Mouse (Mus musculus): ENCODE results near the gene Rprd1b. TPM values are rescaled to one million over a fixed set of nuclear protein-coding genes. Genes with fewer than 3 reads are reported as not detected.

Gene Rprd1b
- polyA plus RNA-seq, 1 experiment: 17.0 TPM

DNA sequence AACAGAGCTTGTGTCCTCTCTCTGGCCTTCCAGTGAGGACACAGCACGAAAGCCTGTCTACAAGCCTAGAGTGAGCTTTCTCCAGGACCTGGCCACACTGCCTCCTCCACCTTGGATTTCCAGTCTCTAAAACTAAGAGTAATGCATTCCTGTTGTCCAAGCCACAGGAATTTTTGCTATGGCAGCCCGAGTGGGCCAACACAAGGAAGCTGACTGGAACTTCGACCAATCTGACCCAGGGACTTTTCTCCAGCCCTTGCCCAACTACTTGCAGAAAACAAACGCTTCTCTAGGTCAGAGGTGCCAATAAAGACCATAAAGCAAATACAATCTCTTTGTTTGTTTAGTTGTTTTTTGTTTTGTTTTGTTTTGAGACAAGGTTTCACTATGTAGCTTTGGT, 61.8 kb downstream of the Rprd1b start:
- no peak for TF ChIP-seq CTCF (IDR thresholded peaks at IDR 0.05; ENCODE audit: insufficient read depth, low read length)
- TF ChIP-seq POLR2A (IDR thresholded peaks at IDR 0.05; ENCODE audit: borderline replicate concordance, extremely low read depth, low read depth, low read length): no peak
- H3K4me3 ChIP-seq (replicated peaks; ENCODE audit: extremely low read depth, low read depth, low read length): no peak overlapping the region
- H3K4me1 ChIP-seq (ENCODE audit: control insufficient read depth, insufficient read depth, low read length): 0 out of 2 replicates have a peak, but pooled peaks cover 2% of the 10 kb centered on the region
- DNase-seq: no peak
- 63% methylated on average over 4 of the region's 4 CpGs for WGBS

DNA sequence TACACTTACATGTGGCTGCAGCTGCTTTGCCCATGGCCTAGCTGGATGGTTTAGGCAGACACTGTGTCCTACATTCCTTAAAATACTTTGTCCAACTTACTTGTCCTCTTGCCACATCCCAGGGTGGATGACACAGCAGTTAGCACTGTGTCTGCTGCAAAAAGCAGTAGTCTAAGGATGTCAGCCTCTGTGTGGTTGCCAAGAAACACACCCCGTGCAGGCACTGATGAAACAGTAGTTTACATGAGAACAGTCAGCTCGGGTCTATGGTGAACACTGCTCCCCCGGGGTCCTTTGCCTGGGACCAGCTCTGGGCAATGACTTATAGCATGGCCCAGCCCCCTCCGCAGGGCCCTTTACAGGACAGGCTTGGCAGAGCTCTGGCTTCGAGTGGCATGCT, 65.0 kb downstream of the Rprd1b start:
- H3K4me3 ChIP-seq (replicated peaks; ENCODE audit: extremely low read depth, low read depth, low read length): no peak overlapping the region
- WGBS: 55% methylated on average over 5 of the region's 5 CpGs
- 0 out of 2 replicates have a peak, but pooled peaks cover 2% of the 10 kb centered on the region for H3K4me1 ChIP-seq (ENCODE audit: control insufficient read depth, insufficient read depth, low read length)
- no peak for TF ChIP-seq POLR2A (IDR thresholded peaks at IDR 0.05; ENCODE audit: borderline replicate concordance, extremely low read depth, low read depth, low read length)
- no peak for TF ChIP-seq CTCF (IDR thresholded peaks at IDR 0.05; ENCODE audit: insufficient read depth, low read length)
- no peak for DNase-seq

DNA sequence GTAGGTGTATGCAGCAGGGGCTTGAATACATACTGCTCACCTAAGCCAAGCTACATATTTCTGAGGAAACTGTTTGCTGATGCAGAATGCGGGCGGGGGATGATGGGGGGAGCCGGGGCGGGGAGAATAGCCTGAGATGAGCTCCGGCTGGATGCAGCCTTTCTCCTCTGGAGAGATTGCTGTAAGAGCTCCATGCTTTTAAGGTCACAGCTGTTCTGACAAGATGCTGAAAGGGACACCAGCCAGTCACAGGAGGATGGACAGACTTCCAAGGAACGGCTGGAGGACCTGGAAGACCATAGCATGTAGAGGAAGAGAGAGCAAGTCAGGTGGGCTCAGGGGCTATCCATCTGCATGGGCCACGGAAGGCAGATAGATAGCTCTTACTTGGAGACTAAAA, 66.0 kb downstream of the Rprd1b start:
- DNase-seq: no peak

DNA sequence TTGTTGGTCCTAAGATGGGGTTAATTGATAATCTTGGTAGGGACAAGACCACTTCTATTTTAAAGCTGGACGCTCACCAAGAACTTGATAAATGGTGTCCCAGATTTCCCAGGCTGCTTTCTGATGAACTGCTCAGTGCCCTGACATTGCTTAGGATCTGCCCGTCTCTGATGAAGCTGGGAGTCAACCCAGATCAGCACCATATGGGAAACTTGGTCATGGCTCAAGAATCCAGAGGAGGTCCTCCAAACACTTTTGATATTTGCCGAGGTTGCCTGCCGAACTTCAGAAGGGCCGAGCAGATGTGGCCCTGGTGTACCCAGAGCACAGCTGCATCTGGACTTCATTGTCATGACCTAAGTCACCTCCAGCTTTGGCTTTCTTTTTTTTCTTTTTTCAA, 66.5 kb downstream of the Rprd1b start:
- 62% methylated on average over 5 of the region's 5 CpGs for WGBS
- Histone ChIP-seq H3K4me3 (replicated peaks; ENCODE audit: extremely low read depth, low read depth, low read length) (no peak overlapping the region), H3K4me1 (ENCODE audit: control insufficient read depth, insufficient read depth, low read length) (0 out of 2 replicates have a peak, but pooled peaks cover 2% of the 10 kb centered on the region)
- DNase-seq: no peak
- no peak for TF ChIP-seq POLR2A (IDR thresholded peaks at IDR 0.05; ENCODE audit: borderline replicate concordance, extremely low read depth, low read depth, low read length)
- no peak for TF ChIP-seq CTCF (IDR thresholded peaks at IDR 0.05; ENCODE audit: insufficient read depth, low read length)

More for the DNA sequence above, 66.0 kb downstream of the Rprd1b start:
- TF ChIP-seq CTCF (IDR thresholded peaks at IDR 0.05; ENCODE audit: insufficient read depth, low read length): no peak
- no peak for TF ChIP-seq POLR2A (IDR thresholded peaks at IDR 0.05; ENCODE audit: borderline replicate concordance, extremely low read depth, low read depth, low read length)
- Histone ChIP-seq H3K4me3 (replicated peaks; ENCODE audit: extremely low read depth, low read depth, low read length) (no peak overlapping the region), H3K4me1 (ENCODE audit: control insufficient read depth, insufficient read depth, low read length) (0 out of 2 replicates have a peak, but pooled peaks cover 2% of the 10 kb centered on the region)
- 56% methylated on average over 7 of the region's 7 CpGs for WGBS

DNA sequence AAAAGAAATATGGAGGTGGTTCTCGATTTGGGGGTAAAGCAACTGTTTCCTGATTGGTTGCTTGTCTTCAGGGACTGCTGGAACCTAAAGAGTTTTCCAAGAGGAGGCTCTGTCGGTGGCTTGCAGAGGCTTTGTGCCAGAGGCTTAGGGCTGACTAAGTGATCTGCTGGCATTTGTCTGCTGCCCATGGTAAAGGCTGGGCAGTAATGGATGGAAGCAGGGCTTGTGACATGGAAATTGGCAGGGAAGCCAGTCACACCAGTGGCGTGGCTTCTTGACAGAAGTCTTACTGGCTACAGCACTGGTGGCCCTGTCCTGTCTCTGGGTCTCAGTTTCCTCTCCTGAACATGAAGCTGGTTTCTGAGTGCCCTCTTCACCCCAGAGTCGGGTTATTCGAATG, 68.8 kb downstream of the Rprd1b start:
- WGBS: 74% methylated on average over 5 of the region's 5 CpGs
- H3K4me1 ChIP-seq (ENCODE audit: control insufficient read depth, insufficient read depth, low read length): 0 out of 2 replicates have a peak, but pooled peaks cover 2% of the 10 kb centered on the region
- DNase-seq: no peak
- no peak for TF ChIP-seq CTCF (IDR thresholded peaks at IDR 0.05; ENCODE audit: insufficient read depth, low read length)
- TF ChIP-seq POLR2A (IDR thresholded peaks at IDR 0.05; ENCODE audit: borderline replicate concordance, extremely low read depth, low read depth, low read length): no peak
- H3K4me3 ChIP-seq (replicated peaks; ENCODE audit: extremely low read depth, low read depth, low read length): no peak overlapping the region

DNA sequence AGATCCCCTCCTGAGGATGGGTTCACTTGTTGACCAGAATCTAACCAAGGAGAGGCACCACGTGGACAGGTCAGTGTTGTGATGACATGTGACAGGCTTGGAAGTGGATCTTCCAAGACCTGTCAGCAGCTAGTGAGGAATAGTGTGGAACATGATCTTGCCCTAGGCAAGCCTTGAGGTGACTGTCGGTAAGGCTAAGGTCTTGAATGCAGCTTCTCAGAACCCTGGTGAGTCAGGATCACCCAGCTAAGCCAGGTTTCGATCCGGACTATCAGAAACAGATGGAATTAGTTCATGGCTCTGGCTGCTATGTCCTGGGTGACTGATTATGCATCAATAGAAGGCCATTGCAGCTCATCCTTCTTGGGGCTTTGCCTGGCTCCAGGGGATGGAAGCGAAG, 70.4 kb downstream of the Rprd1b start:
- Histone ChIP-seq H3K4me3 (replicated peaks; ENCODE audit: extremely low read depth, low read depth, low read length) (no peak overlapping the region), H3K4me1 (ENCODE audit: control insufficient read depth, insufficient read depth, low read length) (no peaks in the 10 kb centered on the region)
- 81% methylated on average over 5 of the region's 5 CpGs for WGBS
- no peak for DNase-seq
- TF ChIP-seq CTCF (IDR thresholded peaks at IDR 0.05; ENCODE audit: insufficient read depth, low read length) (no peak), POLR2A (IDR thresholded peaks at IDR 0.05; ENCODE audit: borderline replicate concordance, extremely low read depth, low read depth, low read length) (no peak)

DNA sequence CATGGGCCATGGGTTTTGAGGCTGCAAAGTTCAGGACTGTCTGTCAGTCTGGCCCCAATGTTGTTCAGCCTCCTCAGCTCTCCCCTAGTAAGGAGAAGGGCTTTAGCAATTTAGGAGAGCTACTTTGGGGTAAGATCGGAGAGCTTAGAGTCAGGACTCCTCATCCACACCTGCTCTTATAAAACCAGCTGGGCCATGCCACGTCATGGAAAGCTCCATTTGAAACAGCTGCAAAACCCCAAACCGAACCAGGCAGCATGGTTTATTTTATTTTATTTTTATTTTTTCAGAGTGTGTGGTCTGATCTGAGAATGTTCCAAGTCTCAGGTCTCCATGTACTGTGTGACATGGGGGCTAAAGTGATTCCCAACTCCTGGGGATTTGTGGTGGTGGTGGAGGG, 71.2 kb downstream of the Rprd1b start:
- no peak overlapping the region for H3K4me3 ChIP-seq (replicated peaks; ENCODE audit: extremely low read depth, low read depth, low read length)
- no peaks in the 10 kb centered on the region for H3K4me1 ChIP-seq (ENCODE audit: control insufficient read depth, insufficient read depth, low read length)
- no peak for DNase-seq
- WGBS: 70% methylated on average over 3 of the region's 3 CpGs
- TF ChIP-seq POLR2A (IDR thresholded peaks at IDR 0.05; ENCODE audit: borderline replicate concordance, extremely low read depth, low read depth, low read length) (no peak), CTCF (IDR thresholded peaks at IDR 0.05; ENCODE audit: insufficient read depth, low read length) (no peak)

DNA sequence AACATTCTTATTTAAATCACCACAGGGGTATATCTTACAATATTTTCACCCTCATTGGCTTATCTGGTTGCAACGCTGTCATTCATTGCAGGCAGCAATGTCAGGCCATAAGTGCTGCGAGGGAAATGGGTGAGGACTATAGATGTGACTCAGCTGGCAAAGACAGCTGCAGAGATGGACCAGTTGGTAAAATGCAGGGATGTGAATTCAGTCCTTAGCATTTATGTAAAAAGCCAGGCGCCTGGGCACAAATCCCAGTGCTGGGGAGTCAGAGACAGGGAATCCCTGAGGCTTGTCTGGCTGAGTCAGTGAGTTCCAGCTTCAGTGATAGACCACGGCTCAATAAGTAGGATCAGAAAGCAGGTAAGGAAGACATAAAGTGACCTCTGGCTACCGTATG, 73.5 kb downstream of the Rprd1b start:
- no peak for TF ChIP-seq POLR2A (IDR thresholded peaks at IDR 0.05; ENCODE audit: borderline replicate concordance, extremely low read depth, low read depth, low read length)
- no peak for TF ChIP-seq CTCF (IDR thresholded peaks at IDR 0.05; ENCODE audit: insufficient read depth, low read length)
- WGBS: 79% methylated on average over 5 of the region's 5 CpGs
- no peak overlapping the region for H3K4me3 ChIP-seq (replicated peaks; ENCODE audit: extremely low read depth, low read depth, low read length)

DNA sequence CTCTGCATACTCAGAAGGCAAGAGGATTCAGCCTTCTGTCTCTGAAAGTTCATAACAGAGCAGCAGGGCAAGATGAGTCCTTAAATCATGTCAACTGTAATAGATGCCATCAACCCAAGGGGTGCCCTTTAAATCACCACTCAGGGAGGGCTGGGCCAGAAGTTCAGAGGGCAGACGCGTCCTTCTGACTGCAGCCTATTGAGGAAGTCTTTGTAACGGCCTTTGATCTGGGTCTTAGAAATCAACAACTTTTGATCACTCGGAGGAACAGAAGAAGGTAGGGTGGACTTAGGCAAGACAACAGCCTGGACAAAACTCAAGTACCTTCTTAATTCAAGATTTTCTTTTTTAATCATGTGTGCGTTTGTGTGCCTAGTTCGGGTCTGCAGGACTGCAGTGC, 76.7 kb downstream of the Rprd1b start:
- TF ChIP-seq POLR2A (IDR thresholded peaks at IDR 0.05; ENCODE audit: borderline replicate concordance, extremely low read depth, low read depth, low read length) (no peak), CTCF (IDR thresholded peaks at IDR 0.05; ENCODE audit: insufficient read depth, low read length) (no peak)
- H3K4me3 ChIP-seq (replicated peaks; ENCODE audit: extremely low read depth, low read depth, low read length): no peak overlapping the region
- WGBS: 88% methylated on average over 6 of the region's 6 CpGs
- no peak for DNase-seq
- H3K4me1 ChIP-seq (ENCODE audit: control insufficient read depth, insufficient read depth, low read length): peaks cover 7% of the 10 kb centered on the region

More for the DNA sequence above, 73.5 kb downstream of the Rprd1b start:
- no peak for DNase-seq
- no peaks in the 10 kb centered on the region for H3K4me1 ChIP-seq (ENCODE audit: control insufficient read depth, insufficient read depth, low read length)

DNA sequence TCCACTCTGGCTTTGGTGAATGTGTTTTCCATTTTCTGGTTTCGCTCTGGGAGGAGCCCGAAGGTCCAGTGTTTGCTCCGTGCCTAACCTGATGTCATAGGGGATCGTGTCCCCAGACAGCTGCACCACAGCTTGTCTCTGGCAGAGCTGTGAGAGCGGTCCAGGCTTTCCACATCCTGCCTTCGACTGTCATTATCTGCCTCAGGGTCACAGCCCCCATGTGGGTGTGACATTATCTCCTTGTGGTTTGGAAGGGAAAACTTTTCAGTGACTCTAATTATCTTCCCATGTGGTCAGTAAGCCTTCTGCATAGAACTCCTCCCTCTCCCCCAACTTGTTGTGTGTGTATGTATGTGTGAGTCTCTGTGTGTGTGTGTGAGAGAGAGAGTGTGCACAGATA, 77.3 kb downstream of the Rprd1b start:
- TF ChIP-seq POLR2A (IDR thresholded peaks at IDR 0.05; ENCODE audit: borderline replicate concordance, extremely low read depth, low read depth, low read length) (no peak), CTCF (IDR thresholded peaks at IDR 0.05; ENCODE audit: insufficient read depth, low read length) (no peak)
- no peak for DNase-seq
- Histone ChIP-seq H3K4me1 (ENCODE audit: control insufficient read depth, insufficient read depth, low read length) (peaks cover 7% of the 10 kb centered on the region), H3K4me3 (replicated peaks; ENCODE audit: extremely low read depth, low read depth, low read length) (no peak overlapping the region)
- 73% methylated on average over 6 of the region's 6 CpGs for WGBS

All from lung, adult 2 months (tissue).